Mouse (Mus musculus) small intestine, adult 2 months (tissue): ENCODE measurements around the gene F11r. TPM values are rescaled to one million over a fixed set of nuclear protein-coding genes. Genes with fewer than 3 reads are reported as not detected.

Experiments used
- H3K27ac ChIP-seq: fragments of 200-500 bp; 2 replicates; pipeline ENCODE4 v1.5.1; 2012; ENCODE audit warnings: low read depth, low read length, control low read depth, inconsistent platforms; ENCODE audit not compliant: insufficient read depth
- H3K27me3 ChIP-seq: fragments of 200-500 bp; 2 replicates; pipeline ENCODE4 v1.6.1; 2012; ENCODE audit warnings: mild to moderate bottlenecking, moderate library complexity, low read length, inconsistent platforms; ENCODE audit not compliant: control insufficient read depth, insufficient read depth
- H3K36me3 ChIP-seq: fragments of 200-500 bp; 2 replicates; pipeline ENCODE4 v1.6.1; 2012; ENCODE audit warnings: mild to moderate bottlenecking, low read length, control low read depth, inconsistent platforms; ENCODE audit not compliant: control insufficient read depth, insufficient read depth
- H3K4me1 ChIP-seq: fragments of 200-500 bp; 2 replicates; pipeline ENCODE4 v1.6.1; 2012; ENCODE audit warnings: low read length, inconsistent platforms, mixed read lengths; ENCODE audit not compliant: control insufficient read depth, insufficient read depth, insufficient read length
- H3K4me3 ChIP-seq: fragments of 200-500 bp; 2 replicates; pipeline ENCODE4 v1.5.1; 2012; ENCODE audit warnings: low read depth, mild to moderate bottlenecking, control low read depth, inconsistent platforms, low read length, moderate library complexity
- CTCF ChIP-seq: fragments of 200-500 bp; IDR thresholded peaks from 2 replicates; pipeline ENCODE4 v1.5.1; 2012; ENCODE audit warnings: low read depth, mild to moderate bottlenecking, control low read depth, inconsistent platforms, low read length, moderate library complexity, mixed read lengths; ENCODE audit not compliant: insufficient replicate concordance, insufficient read length; ENCODE audit errors: extremely low read depth
- POLR2A ChIP-seq: fragments of 200-500 bp; IDR thresholded peaks from 2 replicates; pipeline ENCODE4 v1.6.1; 2012; ENCODE audit warnings: low read depth, mild to moderate bottlenecking, control low read depth, inconsistent platforms, low read length, moderate library complexity
- WGBS: fragments of 180-500 bp; shearing (Covaris S2); methylation state at CpG from one replicate; pipeline ENCODE4 v1.1.7; 2018; 5-methylcytosine and 5-hydroxymethylcytosine counted together
- polyA plus RNA-seq: library from polyadenylated mRNA; depleted of rRNA; stranded (reverse); fragments of >200 nt; gene quantifications from 2 replicates; pipeline ENCODE4 v1.2.3, GENCODE M21; 2012

The F11r gene
- polyA plus RNA-seq, 1 experiment: 142 TPM

- TF ChIP-seq CTCF: no peak
- no peak for TF ChIP-seq POLR2A
Observed at GRCm38 (mm10) chr1:171450062-171450461, 12.7 kb downstream of the F11r start.

GRCm38 (mm10) chr1:171451001-171451400 lies 13.7 kb downstream of the F11r start:
- H3K27me3 ChIP-seq: no peaks in the 10 kb centered on the region
- no peak for TF ChIP-seq CTCF
- no peak for TF ChIP-seq POLR2A
- peaks cover 8% of the 10 kb centered on the region for H3K36me3 ChIP-seq
- 78% methylated on average over 10 of the region's 10 CpGs for WGBS
- H3K4me3 ChIP-seq: no peak overlapping the region
- H3K27ac ChIP-seq: no peak overlapping the region
- H3K4me1 ChIP-seq: peaks cover 7% of the 10 kb centered on the region

More at GRCm38 (mm10) chr1:171450062-171450461, 12.7 kb downstream of the F11r start:
- Histone ChIP-seq H3K27ac (no peak overlapping the region), H3K4me3 (no peak overlapping the region), H3K27me3 (no peaks in the 10 kb centered on the region), H3K36me3 (peaks cover 8% of the 10 kb centered on the region), H3K4me1 (peaks cover 7% of the 10 kb centered on the region)
- 63% methylated on average over 11 of the region's 11 CpGs for WGBS

GRCm38 (mm10) chr1:171452522-171452921 lies 15.2 kb downstream of the F11r start:
- WGBS: 58% methylated on average over 5 of the region's 5 CpGs
- Histone ChIP-seq H3K4me1 (peaks cover 9% of the 10 kb centered on the region), H3K36me3 (peaks cover 9% of the 10 kb centered on the region), H3K27ac (no peak overlapping the region), H3K4me3 (no peak overlapping the region), H3K27me3 (no peaks in the 10 kb centered on the region)
- TF ChIP-seq POLR2A (no peak), CTCF (no peak)

- H3K4me1 ChIP-seq: peaks cover 6% of the 10 kb centered on the region; the same call in 1 of the 2 replicates
- 62% methylated on average over 5 of the region's 5 CpGs for WGBS
- TF ChIP-seq POLR2A: no peak
- no peak for TF ChIP-seq CTCF
- H3K36me3 ChIP-seq: peaks cover 9% of the 10 kb centered on the region
- H3K27me3 ChIP-seq: no peaks in the 10 kb centered on the region
- H3K4me3 ChIP-seq: no peak overlapping the region
- H3K27ac ChIP-seq: 0 out of 2 replicates have a peak overlapping the region, but pooled peaks have one; percentile 12
Observed at GRCm38 (mm10) chr1:171452923-171453322, 15.6 kb downstream of the F11r start.

GRCm38 (mm10) chr1:171454926-171455325 lies 17.6 kb downstream of the F11r start:
- H3K27ac ChIP-seq: no peak overlapping the region
- no peak for TF ChIP-seq POLR2A
- no peak for TF ChIP-seq CTCF
- 73% methylated on average over 6 of the region's 6 CpGs for WGBS

GRCm38 (mm10) chr1:171457568-171457967 lies 20.2 kb downstream of the F11r start:
- Histone ChIP-seq H3K27me3 (no peaks in the 10 kb centered on the region), H3K4me1 (peaks cover 17% of the 10 kb centered on the region; the same call in 1 of the 2 replicates), H3K4me3 (no peak overlapping the region), H3K36me3 (peaks cover 27% of the 10 kb centered on the region), H3K27ac (no peak overlapping the region)
- no peak for TF ChIP-seq POLR2A
- no peak for TF ChIP-seq CTCF
- WGBS: 73% methylated on average over 1 of the region's 1 CpGs

More at GRCm38 (mm10) chr1:171454926-171455325, 17.6 kb downstream of the F11r start:
- Histone ChIP-seq H3K36me3 (peaks cover 9% of the 10 kb centered on the region), H3K4me1 (peaks cover 13% of the 10 kb centered on the region; the same call in 1 of the 2 replicates), H3K27me3 (no peaks in the 10 kb centered on the region), H3K4me3 (no peak overlapping the region)

- no peak overlapping the region for H3K27ac ChIP-seq
- peaks cover 39% of the 10 kb centered on the region for H3K36me3 ChIP-seq
- no peak overlapping the region for H3K4me3 ChIP-seq
- H3K4me1 ChIP-seq: peaks cover 15% of the 10 kb centered on the region; the same call in 1 of the 2 replicates
- no peaks in the 10 kb centered on the region for H3K27me3 ChIP-seq
- TF ChIP-seq CTCF: no peak
- no peak for TF ChIP-seq POLR2A
- 27% methylated on average over 5 of the region's 5 CpGs for WGBS
Observed at GRCm38 (mm10) chr1:171459791-171460190, 22.5 kb downstream of the F11r start.
